Mouse (Mus musculus) CH12.LX (cell line): ENCODE data around the gene Pcna. TPM values are rescaled to one million over a fixed set of nuclear protein-coding genes. Genes with fewer than 3 reads are reported as not detected.

ENCODE experiments used
- DNase-seq: peaks from one replicate; pipeline ENCODE4 v3.0.0-alpha.2; 2013; ENCODE audit errors: extremely low read depth
- H3K27ac ChIP-seq: 2 replicates; pipeline ENCODE4 v1.5.1; 2012; ENCODE audit warnings: low read depth, mild to moderate bottlenecking, control low read depth, moderate library complexity; ENCODE audit not compliant: insufficient read depth
- H3K27me3 ChIP-seq: replicated peaks from 2 replicates; pipeline ENCODE3; 2012; ENCODE audit warnings: inconsistent platforms
- H3K36me3 ChIP-seq, 2 experiments: replicated peaks in 1 of 2; 2 replicates each; pipeline versions ENCODE3 to v1.6.1; 2012; ENCODE audit warnings: inconsistent platforms in 1 of 2, low read length in 1 of 2, mild to moderate bottlenecking in 1 of 2, mixed read lengths in 1 of 2, moderate library complexity in 1 of 2; ENCODE audit not compliant: control insufficient read depth in 1 of 2, insufficient read depth in 1 of 2
- H3K4me1 ChIP-seq, 2 experiments: 2 replicates each; pipeline ENCODE4 v1.6.1; 2012; ENCODE audit warnings: inconsistent platforms in 1 of 2, moderate library complexity in 1 of 2; ENCODE audit not compliant: insufficient read depth in 2 of 2, control insufficient read depth in 1 of 2
- H3K4me2 ChIP-seq: 2 replicates; pipeline ENCODE4 v1.6.1; 2012; ENCODE audit warnings: low read depth, mild to moderate bottlenecking, control low read depth; ENCODE audit not compliant: poor library complexity, insufficient read depth, severe bottlenecking
- H3K4me3 ChIP-seq, 3 experiments: fragments of 150-350 bp in 1 of 3; sonication (generic) in 1 of 3; replicated peaks in 1 of 3; 2 replicates each; pipeline versions ENCODE3 to v1.5.1; 2011 to 2012; ENCODE audit warnings: low read depth in 2 of 3, low read length in 2 of 3, mild to moderate bottlenecking in 2 of 3, moderate library complexity in 2 of 3, control low read depth in 1 of 3, improper control_type of control experiment in 1 of 3, inconsistent platforms in 1 of 3, mixed read lengths in 1 of 3; ENCODE audit not compliant: poor library complexity in 1 of 3
- H3K79me2 ChIP-seq: replicated peaks from 2 replicates; pipeline ENCODE4 v1.6.1; 2012; ENCODE audit warnings: mild to moderate bottlenecking, moderate library complexity; ENCODE audit not compliant: control insufficient read depth, poor library complexity, insufficient read depth, severe bottlenecking; ENCODE audit errors: extremely low read depth
- H3K9ac ChIP-seq: 2 replicates; pipeline ENCODE4 v1.6.1; 2012; ENCODE audit warnings: low read depth, mild to moderate bottlenecking, control low read depth, moderate library complexity; ENCODE audit not compliant: insufficient read depth
- H3K9me3 ChIP-seq: replicated peaks from 2 replicates; pipeline ENCODE3; 2012; ENCODE audit warnings: low read length, inconsistent platforms, mixed read lengths
- BHLHE40 ChIP-seq: IDR thresholded peaks from 2 replicates; pipeline ENCODE4 v1.6.1; 2011; ENCODE audit warnings: mild to moderate bottlenecking, low read depth, low read length, improper control_type of control experiment
- CHD1 ChIP-seq: IDR thresholded peaks from 2 replicates; pipeline ENCODE4 v1.6.1; 2012; ENCODE audit warnings: low read depth, low read length, improper control_type of control experiment, inconsistent platforms
- CHD2 ChIP-seq: IDR thresholded peaks from 2 replicates; pipeline ENCODE4 v1.6.1; 2011; ENCODE audit warnings: low read length, improper control_type of control experiment
- CTCF ChIP-seq, 2 experiments: IDR thresholded peaks in 1 of 2; conservative IDR thresholded peaks in 1 of 2; 2 replicates each; pipeline ENCODE4 v1.5.1; 2011 to 2012; ENCODE audit warnings: low read depth in 2 of 2, low read length in 2 of 2, improper control_type of control experiment in 1 of 2, inconsistent platforms in 1 of 2, mild to moderate bottlenecking in 1 of 2, moderate library complexity in 1 of 2
- E2F4 ChIP-seq: IDR thresholded peaks from 2 replicates; pipeline ENCODE4 v1.6.1; 2011; ENCODE audit warnings: low read depth, low read length, improper control_type of control experiment; ENCODE audit not compliant: insufficient replicate concordance
- ELF1 ChIP-seq: IDR thresholded peaks from 2 replicates; pipeline ENCODE4 v1.6.1; 2014; ENCODE audit warnings: low read depth, mild to moderate bottlenecking, inconsistent platforms, low read length, improper control_type of control experiment
- EP300 ChIP-seq: IDR thresholded peaks from 2 replicates; pipeline ENCODE4 v1.6.1; 2011; ENCODE audit warnings: low read length, improper control_type of control experiment
- ETS1 ChIP-seq: conservative IDR thresholded peaks from 2 replicates; pipeline ENCODE4 v1.6.1; 2012; ENCODE audit warnings: low read depth, mild to moderate bottlenecking, inconsistent platforms, low read length, improper control_type of control experiment, moderate library complexity
- GABPA ChIP-seq: IDR thresholded peaks from 2 replicates; pipeline ENCODE4 v1.6.1; 2012; ENCODE audit warnings: low read depth, low read length, improper control_type of control experiment, inconsistent platforms; ENCODE audit not compliant: insufficient replicate concordance
- HCFC1 ChIP-seq: IDR thresholded peaks from 2 replicates; pipeline ENCODE4 v1.6.1; 2012; ENCODE audit warnings: low read depth, mild to moderate bottlenecking, inconsistent platforms, low read length, improper control_type of control experiment
- IRF4 ChIP-seq: IDR thresholded peaks from 2 replicates; pipeline ENCODE4 v1.6.1; 2014; ENCODE audit warnings: low read depth, mild to moderate bottlenecking, inconsistent platforms, low read length, improper control_type of control experiment
- JUN ChIP-seq: IDR thresholded peaks from 2 replicates; pipeline ENCODE4 v1.6.1; 2011; ENCODE audit warnings: low read depth, mild to moderate bottlenecking, low read length, improper control_type of control experiment, moderate library complexity; ENCODE audit not compliant: insufficient read depth
- JUND ChIP-seq: conservative IDR thresholded peaks from 2 replicates; pipeline ENCODE4 v1.6.1; 2011; ENCODE audit warnings: low read depth, low read length, improper control_type of control experiment
- KAT2A ChIP-seq: IDR thresholded peaks from 2 replicates; pipeline ENCODE4 v1.6.1; 2012; ENCODE audit warnings: low read length, improper control_type of control experiment, inconsistent platforms; ENCODE audit not compliant: insufficient replicate concordance
- MAFK ChIP-seq: IDR thresholded peaks from 2 replicates; pipeline ENCODE4 v1.6.1; 2011; ENCODE audit warnings: low read length, improper control_type of control experiment; ENCODE audit not compliant: insufficient replicate concordance
- MAX ChIP-seq: IDR thresholded peaks from 2 replicates; pipeline ENCODE4 v1.6.1; 2011; ENCODE audit warnings: low read length, improper control_type of control experiment
- MAZ ChIP-seq: IDR thresholded peaks from 2 replicates; pipeline ENCODE4 v1.6.1; 2012; ENCODE audit warnings: low read depth, mild to moderate bottlenecking, inconsistent platforms, low read length, improper control_type of control experiment, moderate library complexity
- MEF2A ChIP-seq: IDR thresholded peaks from 2 replicates; pipeline ENCODE4 v1.6.1; 2014; ENCODE audit warnings: low read depth, mild to moderate bottlenecking, inconsistent platforms, low read length, improper control_type of control experiment, borderline replicate concordance
- MXI1 ChIP-seq: IDR thresholded peaks from 2 replicates; pipeline ENCODE4 v1.6.1; 2011; ENCODE audit warnings: mild to moderate bottlenecking, low read depth, low read length, improper control_type of control experiment
- MYC ChIP-seq: IDR thresholded peaks from 2 replicates; pipeline ENCODE4 v1.6.1; 2011; ENCODE audit warnings: low read depth, mild to moderate bottlenecking, improper control_type of control experiment, low read length
- NELFE ChIP-seq: IDR thresholded peaks from 2 replicates; pipeline ENCODE4 v1.6.1; 2011; ENCODE audit warnings: low read depth, low read length, improper control_type of control experiment
- NRF1 ChIP-seq: IDR thresholded peaks from 2 replicates; pipeline ENCODE4 v1.6.1; 2014; ENCODE audit warnings: low read depth, mild to moderate bottlenecking, inconsistent platforms, low read length, improper control_type of control experiment, moderate library complexity
- PAX5 ChIP-seq: IDR thresholded peaks from 2 replicates; pipeline ENCODE4 v1.6.1; 2012; ENCODE audit warnings: low read length, inconsistent platforms, mixed read lengths
- POLR2A ChIP-seq: IDR thresholded peaks from 2 replicates; pipeline ENCODE4 v1.6.1; 2011; ENCODE audit warnings: low read depth, mild to moderate bottlenecking, improper control_type of control experiment, low read length
- POLR2AphosphoS2 ChIP-seq: IDR thresholded peaks from 2 replicates; pipeline ENCODE4 v1.6.1; 2011; ENCODE audit warnings: low read depth, low read length, improper control_type of control experiment
- RAD21 ChIP-seq: IDR thresholded peaks from 2 replicates; pipeline ENCODE4 v1.6.1; 2011; ENCODE audit warnings: low read depth, mild to moderate bottlenecking, low read length, improper control_type of control experiment, moderate library complexity
- RCOR1 ChIP-seq: conservative IDR thresholded peaks from 2 replicates; pipeline ENCODE4 v1.6.1; 2012; ENCODE audit warnings: low read depth, mild to moderate bottlenecking, inconsistent platforms, low read length, improper control_type of control experiment
- SIN3A ChIP-seq: IDR thresholded peaks from 2 replicates; pipeline ENCODE4 v1.6.1; 2012; ENCODE audit warnings: low read length, improper control_type of control experiment, inconsistent platforms
- SMC3 ChIP-seq: IDR thresholded peaks from 2 replicates; pipeline ENCODE4 v1.6.1; 2011; ENCODE audit warnings: low read depth, low read length, improper control_type of control experiment
- TBP ChIP-seq: conservative IDR thresholded peaks from 2 replicates; pipeline ENCODE4 v1.6.1; 2011; ENCODE audit warnings: low read depth, low read length, improper control_type of control experiment
- TCF12 ChIP-seq: IDR thresholded peaks from 2 replicates; pipeline ENCODE4 v1.6.1; 2014; ENCODE audit warnings: low read depth, mild to moderate bottlenecking, inconsistent platforms, low read length, improper control_type of control experiment
- USF1 ChIP-seq: IDR thresholded peaks from 2 replicates; pipeline ENCODE4 v1.6.1; 2014; ENCODE audit warnings: low read depth, mild to moderate bottlenecking, inconsistent platforms, low read length, improper control_type of control experiment
- USF2 ChIP-seq: conservative IDR thresholded peaks from 2 replicates; pipeline ENCODE4 v1.6.1; 2011; ENCODE audit warnings: low read depth, low read length, improper control_type of control experiment
- ZC3H11A ChIP-seq: IDR thresholded peaks from 2 replicates; pipeline ENCODE4 v1.6.1; 2012; ENCODE audit warnings: low read depth, mild to moderate bottlenecking, inconsistent platforms, low read length, improper control_type of control experiment
- ZKSCAN1 ChIP-seq: IDR thresholded peaks from 2 replicates; pipeline ENCODE4 v1.6.1; 2012; ENCODE audit warnings: low read depth, inconsistent platforms, low read length, improper control_type of control experiment, borderline replicate concordance
- ZMIZ1 ChIP-seq: IDR thresholded peaks from 2 replicates; pipeline ENCODE4 v1.6.1; 2012; ENCODE audit warnings: low read depth, mild to moderate bottlenecking, inconsistent platforms, low read length, improper control_type of control experiment
- ZNF384 ChIP-seq: IDR thresholded peaks from 2 replicates; pipeline ENCODE4 v1.6.1; 2012; ENCODE audit warnings: low read depth, low read length, improper control_type of control experiment, inconsistent platforms
- dilution Hi-C: fragments of 300-500 bp; cut with MboI; formaldehyde crosslinking; loops from 2 replicates; pipeline ENCODE4 v1.14.3; 2020; ENCODE audit warnings: low sequenced_read_pairs; ENCODE audit not compliant: extremely low pct_unique_long_range_greater_than_20kb, extremely low pct_ligation_motif_present
- in situ Hi-C: fragments of 300-500 bp; cut with MboI; formaldehyde crosslinking; loops from 3 replicates; pipeline ENCODE4 v1.14.3; 2019; ENCODE audit warnings: low sequenced_read_pairs, low pct_ligation_motif_present, low pct_unique_long_range_greater_than_20kb, mixed read lengths
- polyA plus RNA-seq: library from polyadenylated mRNA; unstranded; fragments of >175 nt; gene quantifications from 2 replicates; pipeline ENCODE4 v1.2.1, GENCODE M21; 2012; ENCODE audit warnings: low read depth; ENCODE audit not compliant: insufficient read length
- total RNA-seq, 2 experiments: library from RNA; depleted of rRNA; stranded (reverse); fragments of 300-350 nt in 1 of 2; fragments of >200 nt in 1 of 2; gene quantifications; 2 replicates each; pipeline ENCODE4 v1.2.3; 2012 to 2014

Pcna gene
- total RNA-seq (2012; rRNA removed) (354 and 466 TPM in 2 replicates), total RNA-seq (2014; rRNA removed) (839 and 915 TPM in 2 replicates), polyA plus RNA-seq (550 and 554 TPM in 2 replicates)

GRCm38 (mm10) chr2:132252542-132253528, at the start of gene Pcna:
Pcna (minus strand) TSS chr2:132253314.
- peak; percentile 98 for DNase-seq
- Histone ChIP-seq H3K79me2 (peaks cover 42% of the 10 kb centered on the region), H3K36me3 (peaks cover 27 to 42% of the 10 kb centered on the region in 2 experiments), H3K4me3 (peak within 1 kb of the TSS; percentile 77 to 79 (median 79)), H3K4me1 (peaks cover 0 to 36% of the 10 kb centered on the region in 2 experiments; a peak in 2 of 4 replicates), H3K9me3 (no peaks in the 10 kb centered on the region), H3K9ac (peak within 1 kb of the TSS; percentile 96), H3K27me3 (no peaks in the 10 kb centered on the region), H3K4me2 (peak within 1 kb of the TSS; percentile 93), H3K27ac (peak within 1 kb of the TSS; percentile 75)
- in situ Hi-C loops: no loop called here
- dilution Hi-C loops: no loop called here
- TF ChIP-seq ZMIZ1: peak; percentile 98
- peak; percentile 87 for TF ChIP-seq KAT2A
- TF ChIP-seq ZC3H11A: no peak
- no peak for TF ChIP-seq CHD1
- TF ChIP-seq MAX: peak; percentile 73; the same call in 1 of the 2 replicates
- TF ChIP-seq USF2: no peak
- no peak for TF ChIP-seq MAFK
- peak; percentile 61 for TF ChIP-seq NRF1
- peak; percentile 88 for TF ChIP-seq TCF12
- TF ChIP-seq NELFE: peak; percentile 97
- TF ChIP-seq POLR2AphosphoS2: peak; percentile 89
- no peak for TF ChIP-seq JUN
- TF ChIP-seq ETS1: peak; percentile 48; the same call in 1 of the 2 replicates
- 0 out of 2 replicates have a peak, but pooled peaks have one; percentile 21 for TF ChIP-seq MYC
- peak; percentile 99 for TF ChIP-seq SIN3A
- peak; percentile 68; the same call in 1 of the 2 replicates for TF ChIP-seq MAZ
- peak; percentile 93 for TF ChIP-seq TBP
- TF ChIP-seq HCFC1: peak; percentile 56
- no peak for TF ChIP-seq CTCF (conservative IDR thresholded peaks at IDR 0.05 in 1 of 2, IDR thresholded peaks at IDR 0.05 in 1 of 2; ENCODE audit: low read depth in 2 of 2, low read length in 2 of 2)
- TF ChIP-seq ELF1: peak; percentile 87
- TF ChIP-seq EP300: no peak
- TF ChIP-seq PAX5: no peak
- TF ChIP-seq MXI1: peak; percentile 63
- TF ChIP-seq JUND: no peak
- TF ChIP-seq SMC3: no peak
- peak; percentile 25; the same call in 1 of the 2 replicates for TF ChIP-seq MEF2A
- peak; percentile 73 for TF ChIP-seq IRF4
- TF ChIP-seq BHLHE40: peak; percentile 32; the same call in 1 of the 2 replicates
- TF ChIP-seq CHD2: peak; percentile 80
- TF ChIP-seq ZNF384: no peak
- no peak for TF ChIP-seq RAD21
- TF ChIP-seq USF1: peak; percentile 59
- TF ChIP-seq GABPA: no peak
- TF ChIP-seq POLR2A: peak; percentile 96
- TF ChIP-seq RCOR1: peak; percentile 29; the same call in 1 of the 2 replicates
- peak; percentile 97 for TF ChIP-seq E2F4
- TF ChIP-seq ZKSCAN1: no peak
